Mouse (Mus musculus) limb, embryonic 14.5 days (tissue): ENCODE results near the gene Lao1. TPM values are rescaled to one million over a fixed set of nuclear protein-coding genes. Genes with fewer than 3 reads are reported as not detected.

Experiments used
- ATAC-seq: fragments of 200-750 bp; cut with Nextera tagmentation; 2 replicates; pipeline ENCODE4 v1.8.0; 2017; ENCODE audit warnings: low read depth, moderate number of reproducible peaks, moderate TSS enrichment; ENCODE audit not compliant: low FRiP score
- DNase-seq: peaks from one replicate; pipeline ENCODE4 v3.0.0-alpha.2; 2015; ENCODE audit warnings: low spot score
- H3K27ac ChIP-seq: fragments of 300-500 bp; sonication (generic); replicated peaks from 2 replicates; pipeline ENCODE4 v1.5.1; 2014; ENCODE audit warnings: low read depth, mild to moderate bottlenecking, low read length, moderate library complexity, mixed read lengths
- H3K27me3 ChIP-seq: fragments of 300-500 bp; sonication (generic); 2 replicates; pipeline ENCODE4 v1.6.1; 2014; ENCODE audit warnings: low read length, mixed read lengths; ENCODE audit not compliant: control insufficient read depth, insufficient read depth
- H3K36me3 ChIP-seq: fragments of 300-500 bp; sonication (generic); 2 replicates; pipeline ENCODE4 v1.6.1; 2014; ENCODE audit warnings: mild to moderate bottlenecking, low read length, moderate library complexity, mixed read lengths; ENCODE audit not compliant: control insufficient read depth, insufficient read depth
- H3K4me1 ChIP-seq: fragments of 300-500 bp; sonication (generic); 2 replicates; pipeline ENCODE4 v1.6.1; 2014; ENCODE audit warnings: antibody characterized with exemption, low read length, mixed read lengths; ENCODE audit not compliant: control insufficient read depth, insufficient read depth
- H3K4me2 ChIP-seq: fragments of 300-500 bp; sonication (generic); replicated peaks from 2 replicates; pipeline ENCODE4 v1.6.1; 2014; ENCODE audit warnings: low read depth, mild to moderate bottlenecking, low read length, moderate library complexity; ENCODE audit not compliant: severe bottlenecking
- H3K4me3 ChIP-seq: fragments of 300-500 bp; sonication (generic); replicated peaks from 2 replicates; pipeline ENCODE4 v1.5.1; 2014; ENCODE audit warnings: low read length
- H3K9ac ChIP-seq: fragments of 300-500 bp; sonication (generic); 2 replicates; pipeline ENCODE4 v1.6.1; 2014; ENCODE audit warnings: mild to moderate bottlenecking, low read depth, low read length, moderate library complexity; ENCODE audit not compliant: severe bottlenecking
- H3K9me3 ChIP-seq: fragments of 300-500 bp; sonication (generic); 2 replicates; pipeline ENCODE4 v1.6.1; 2016; ENCODE audit warnings: low read length; ENCODE audit not compliant: control insufficient read depth
- POLR2A ChIP-seq: fragments of 200-500 bp; IDR thresholded peaks from 2 replicates; pipeline ENCODE4 v1.8.0; 2012; ENCODE audit warnings: inconsistent platforms, mild to moderate bottlenecking, moderate library complexity, borderline replicate concordance; ENCODE audit not compliant: insufficient read depth, insufficient read length; ENCODE audit errors: extremely low read depth
- WGBS: fragments of 180-500 bp; shearing (Covaris S2); extraction: QIAGEN DNeasy Blood & Tissue Kit; methylation state at CpG from one replicate; pipeline ENCODE4 v1.1.7; 2014; 5-methylcytosine and 5-hydroxymethylcytosine counted together
- polyA plus RNA-seq, 2 experiments: library from polyadenylated mRNA; depleted of rRNA in 1 of 2; stranded (reverse) in 1 of 2; unstranded in 1 of 2; fragments of >200 nt; fragmentation: Nextera tagmentation in 1 of 2; extraction: Ambion mirVana in 1 of 2; gene quantifications; 2 replicates each; pipeline versions ENCODE4 v1.2.1 to v1.2.3; 2012 to 2014

Gene Lao1
- polyA plus RNA-seq, 2 experiments: not detected

DNA sequence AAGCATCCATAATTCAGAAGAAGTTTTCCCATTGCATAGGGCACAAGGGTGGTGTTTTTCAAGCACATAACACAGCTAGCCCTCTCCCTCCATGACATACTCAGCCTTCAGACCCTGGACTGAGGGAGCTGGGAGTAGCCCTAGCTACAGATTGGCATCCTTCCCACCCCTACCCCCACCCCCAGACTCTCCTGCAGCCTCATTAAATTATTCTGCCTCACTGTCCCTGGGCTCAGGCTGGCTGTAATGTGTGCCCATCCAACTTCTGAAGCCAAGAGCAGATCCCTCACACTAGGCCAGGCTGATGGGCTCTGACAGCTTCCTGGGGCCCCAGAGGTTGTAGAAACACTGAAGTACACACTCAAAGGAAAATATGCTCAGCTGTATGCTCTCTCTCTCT, 53.6 kb downstream of the Lao1 start:
- Histone ChIP-seq H3K36me3 (no peaks in the 10 kb centered on the region), H3K4me3 (no peak overlapping the region), H3K9me3 (no peaks in the 10 kb centered on the region), H3K4me1 (peaks cover 13% of the 10 kb centered on the region), H3K9ac (no peak overlapping the region), H3K27ac (no peak overlapping the region), H3K27me3 (no peaks in the 10 kb centered on the region), H3K4me2 (no peak overlapping the region)
- TF ChIP-seq POLR2A: no peak
- ATAC-seq (no peak), DNase-seq (no peak)

DNA sequence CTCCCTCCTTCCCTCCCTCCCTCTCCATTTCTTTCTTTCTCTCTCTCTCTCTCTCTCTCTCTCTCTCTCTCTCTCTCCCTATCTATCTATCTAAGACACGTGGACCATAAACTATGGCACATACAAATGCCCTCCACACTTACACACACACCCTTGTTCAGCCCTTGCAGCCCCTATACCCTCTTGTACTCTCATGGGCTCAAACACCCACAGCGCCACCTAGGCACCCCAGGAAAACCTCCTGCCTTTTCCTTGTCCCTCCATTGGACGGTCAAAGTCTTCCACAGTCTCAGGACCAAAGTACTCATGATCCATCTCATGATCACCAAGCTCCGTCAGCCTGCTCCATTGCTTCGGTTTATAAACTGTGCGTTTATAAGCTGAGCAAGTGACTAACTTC, 54.2 kb downstream of the Lao1 start:
- DNase-seq: no peak
- no peak overlapping the region for H3K4me3 ChIP-seq
- no peaks in the 10 kb centered on the region for H3K27me3 ChIP-seq
- TF ChIP-seq POLR2A: no peak
- ATAC-seq: no peak
- no peak overlapping the region for H3K4me2 ChIP-seq
- H3K36me3 ChIP-seq: no peaks in the 10 kb centered on the region
- H3K9ac ChIP-seq: no peak overlapping the region
- 60% methylated on average over 6 of the region's 6 CpGs for WGBS
- H3K4me1 ChIP-seq: peaks cover 13% of the 10 kb centered on the region
- no peaks in the 10 kb centered on the region for H3K9me3 ChIP-seq
- H3K27ac ChIP-seq: no peak overlapping the region

DNA sequence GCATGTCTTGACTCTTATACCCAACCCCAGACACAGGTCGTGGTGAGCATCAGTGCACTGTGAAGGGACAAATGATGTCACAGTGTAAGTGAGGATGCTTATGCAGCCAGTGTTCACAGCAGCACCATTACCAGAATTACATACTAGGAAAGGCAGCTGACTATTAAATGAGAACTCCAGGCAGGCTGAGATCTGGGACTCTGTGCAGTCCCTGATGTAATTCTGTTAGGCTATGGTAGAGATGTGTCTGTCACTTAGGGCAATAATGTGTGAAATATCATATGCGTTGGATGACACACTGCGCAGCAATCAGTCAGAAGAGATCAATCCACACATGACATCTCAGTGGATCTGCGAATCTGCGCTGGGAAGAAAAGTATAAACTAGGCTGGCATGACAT, 55.7 kb downstream of the Lao1 start:
- no peak for ATAC-seq
- H3K4me2 ChIP-seq: no peak overlapping the region
- no peak overlapping the region for H3K27ac ChIP-seq
- no peak for TF ChIP-seq POLR2A
- H3K36me3 ChIP-seq: no peaks in the 10 kb centered on the region
- DNase-seq: no peak
- H3K27me3 ChIP-seq: no peaks in the 10 kb centered on the region
- no peak overlapping the region for H3K9ac ChIP-seq
- H3K4me1 ChIP-seq: peaks cover 18% of the 10 kb centered on the region
- no peak overlapping the region for H3K4me3 ChIP-seq
- 94% methylated on average over 5 of the region's 5 CpGs for WGBS
- H3K9me3 ChIP-seq: no peaks in the 10 kb centered on the region

Other genes starting within 250 kb of the Lao1 start
- gene Olfr1340, start 241.4 kb upstream of the Lao1 start, polyA plus RNA-seq (2012; rRNA removed): not detected in 2 replicates
- gene Olfr1340, start 241.4 kb upstream of the Lao1 start, polyA plus RNA-seq (2014; fragmentation: Nextera tagmentation; extraction: Ambion mirVana): not detected in 2 replicates
- not detected in 2 replicates for gene Olfr1339, start 229.4 kb upstream of the Lao1 start, polyA plus RNA-seq (2012; rRNA removed)
- not detected in 2 replicates for gene Olfr1339, start 229.4 kb upstream of the Lao1 start, polyA plus RNA-seq (2014; fragmentation: Nextera tagmentation; extraction: Ambion mirVana)
- gene Olfr1338, start 202.8 kb upstream of the Lao1 start, polyA plus RNA-seq (2012; rRNA removed): not detected in 2 replicates
- not detected in 2 replicates for gene Olfr1338, start 202.8 kb upstream of the Lao1 start, polyA plus RNA-seq (2014; fragmentation: Nextera tagmentation; extraction: Ambion mirVana)
- gene Olfr1337, start 179.0 kb upstream of the Lao1 start, polyA plus RNA-seq (2012; rRNA removed): not detected in 2 replicates
- gene Olfr1337, start 179.0 kb upstream of the Lao1 start, polyA plus RNA-seq (2014; fragmentation: Nextera tagmentation; extraction: Ambion mirVana): not detected in 2 replicates
- not detected in 2 replicates for gene Olfr1335, start 151.6 kb upstream of the Lao1 start, polyA plus RNA-seq (2012; rRNA removed)
- not detected in 2 replicates for gene Olfr1335, start 151.6 kb upstream of the Lao1 start, polyA plus RNA-seq (2014; fragmentation: Nextera tagmentation; extraction: Ambion mirVana)
- gene Olfr1333, start 125.3 kb upstream of the Lao1 start, polyA plus RNA-seq (2012; rRNA removed): not detected in 2 replicates
- gene Olfr1333, start 125.3 kb upstream of the Lao1 start, polyA plus RNA-seq (2014; fragmentation: Nextera tagmentation; extraction: Ambion mirVana): not detected in 2 replicates
- not detected in 2 replicates for gene Olfr1331, start 96.9 kb upstream of the Lao1 start, polyA plus RNA-seq (2012; rRNA removed)
- not detected in 2 replicates for gene Olfr1331, start 96.9 kb upstream of the Lao1 start, polyA plus RNA-seq (2014; fragmentation: Nextera tagmentation; extraction: Ambion mirVana)
- gene Olfr1330, start 73.0 kb upstream of the Lao1 start, polyA plus RNA-seq (2012; rRNA removed): not detected in 2 replicates
- 0.07 TPM in 1 of 2 replicates, not detected in the other for gene Olfr1330, start 73.0 kb upstream of the Lao1 start, polyA plus RNA-seq (2014; fragmentation: Nextera tagmentation; extraction: Ambion mirVana)
- gene Olfr1329, start 44.1 kb upstream of the Lao1 start, polyA plus RNA-seq (2012; rRNA removed): not detected in 2 replicates
- not detected in 2 replicates for gene Olfr1329, start 44.1 kb upstream of the Lao1 start, polyA plus RNA-seq (2014; fragmentation: Nextera tagmentation; extraction: Ambion mirVana)
- gene Olfr1328, start 23.0 kb upstream of the Lao1 start, polyA plus RNA-seq (2012; rRNA removed): not detected in 2 replicates
- not detected in 2 replicates for gene Olfr1328, start 23.0 kb upstream of the Lao1 start, polyA plus RNA-seq (2014; fragmentation: Nextera tagmentation; extraction: Ambion mirVana)
- gene Slc2a1, start 147.1 kb downstream of the Lao1 start, polyA plus RNA-seq (2012; rRNA removed): 108 and 155 TPM in 2 replicates
- gene Slc2a1, start 147.1 kb downstream of the Lao1 start, polyA plus RNA-seq (2014; fragmentation: Nextera tagmentation; extraction: Ambion mirVana): 134 and 141 TPM in 2 replicates
- 10.6 and 13.1 TPM in 2 replicates for gene Zfp691, start 212.6 kb downstream of the Lao1 start, polyA plus RNA-seq (2012; rRNA removed)
- gene Zfp691, start 212.6 kb downstream of the Lao1 start, polyA plus RNA-seq (2014; fragmentation: Nextera tagmentation; extraction: Ambion mirVana): 7.2 TPM in 2 replicates
- 1.7 and 2.1 TPM in 2 replicates for gene Ermap, start 228.4 kb downstream of the Lao1 start, polyA plus RNA-seq (2012; rRNA removed)
- 0.97 and 1.6 TPM in 2 replicates for gene Ermap, start 228.4 kb downstream of the Lao1 start, polyA plus RNA-seq (2014; fragmentation: Nextera tagmentation; extraction: Ambion mirVana)
- gene Svbp, start 233.7 kb downstream of the Lao1 start, polyA plus RNA-seq (2012; rRNA removed): 109 and 125 TPM in 2 replicates
- gene Svbp, start 233.7 kb downstream of the Lao1 start, polyA plus RNA-seq (2014; fragmentation: Nextera tagmentation; extraction: Ambion mirVana): 211 and 245 TPM in 2 replicates